Mouse (Mus musculus): Measurements from ENCODE around the gene Prune2.

GRCm38 (mm10) chr19:17140016-17140914 is 184.3 kb downstream of the Prune2 start:
- no peak for TF ChIP-seq CTCF (IDR thresholded peaks at IDR 0.05)
- TF ChIP-seq EP300 (IDR thresholded peaks at IDR 0.05; ENCODE audit: insufficient read depth, low read depth, low read length), result no peak
